Mouse (Mus musculus) forebrain, embryonic 16.5 days (tissue): ENCODE results near the gene Olfr735. TPM values are rescaled to one million over a fixed set of nuclear protein-coding genes. Genes with fewer than 3 reads are reported as not detected.

ENCODE experiments used
- ATAC-seq: fragments of 200-750 bp; cut with Nextera tagmentation; 2 replicates; pipeline ENCODE4 v1.8.0; 2017; ENCODE audit warnings: mild to moderate bottlenecking, moderate library complexity
- H3K27ac ChIP-seq: fragments of 300-500 bp; sonication (generic); 2 replicates; pipeline ENCODE4 v1.5.1; 2014; ENCODE audit warnings: low read length, control low read depth
- H3K27me3 ChIP-seq: fragments of 300-500 bp; sonication (generic); replicated peaks from 2 replicates; pipeline ENCODE4 v1.6.1; 2014; ENCODE audit warnings: low read length; ENCODE audit not compliant: control insufficient read depth, insufficient read depth
- H3K36me3 ChIP-seq: fragments of 300-500 bp; sonication (generic); 2 replicates; pipeline ENCODE4 v1.6.1; 2014; ENCODE audit not compliant: control insufficient read depth, insufficient read depth
- H3K4me1 ChIP-seq: fragments of 300-500 bp; sonication (generic); replicated peaks from 2 replicates; pipeline ENCODE4 v1.6.1; 2014; ENCODE audit warnings: low read length; ENCODE audit not compliant: control insufficient read depth, insufficient read depth
- H3K4me2 ChIP-seq: fragments of 300-500 bp; sonication (generic); 2 replicates; pipeline ENCODE4 v1.6.1; 2014; ENCODE audit warnings: mild to moderate bottlenecking, low read length, control low read depth
- H3K4me3 ChIP-seq: fragments of 300-500 bp; sonication (generic); replicated peaks from 2 replicates; pipeline ENCODE4 v1.5.1; 2014; ENCODE audit warnings: mild to moderate bottlenecking, low read length, control low read depth
- H3K9ac ChIP-seq: fragments of 300-500 bp; sonication (generic); replicated peaks from 2 replicates; pipeline ENCODE4 v1.6.1; 2014; ENCODE audit warnings: low read depth, low read length, control low read depth
- H3K9me3 ChIP-seq: fragments of 300-500 bp; sonication (generic); 2 replicates; pipeline ENCODE4 v1.6.1; 2016; ENCODE audit warnings: low read length; ENCODE audit not compliant: control insufficient read depth
- WGBS: fragments of 180-500 bp; shearing (Covaris S2); extraction: QIAGEN DNeasy Blood & Tissue Kit; methylation state at CpG from one replicate; pipeline ENCODE4 v1.1.7; 2014; 5-methylcytosine and 5-hydroxymethylcytosine counted together
- polyA plus RNA-seq: library from polyadenylated mRNA; unstranded; fragments of >200 nt; fragmentation: Nextera tagmentation; extraction: Ambion mirVana; gene quantifications from 2 replicates; pipeline ENCODE4 v1.2.1, GENCODE M21; 2015

The Olfr735 gene
- not detected in 2 replicates for polyA plus RNA-seq

DNA sequence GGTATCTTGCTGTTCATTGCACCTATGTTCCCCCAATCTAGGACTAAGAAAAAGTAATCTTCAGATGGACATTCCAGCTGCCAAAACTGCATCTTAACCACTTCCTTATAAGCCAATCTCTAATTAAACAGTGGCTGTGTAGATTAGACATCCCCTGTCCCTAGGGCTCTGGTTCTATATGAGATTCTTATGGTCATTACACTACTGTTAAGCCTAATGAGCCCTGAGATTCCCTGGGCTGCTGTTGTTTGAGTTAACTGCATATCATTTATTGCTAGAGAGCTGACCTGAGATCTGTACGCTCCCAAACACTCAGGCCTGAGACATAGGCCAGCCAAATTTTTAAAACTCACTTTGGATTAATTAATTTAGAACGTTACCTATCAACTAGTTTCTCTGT lies at the start of gene Olfr735:
TSS of gene Olfr735 (minus strand) at position 77 of the 400 bp plus-strand sequence.
- no peaks in the 10 kb centered on the region for H3K27me3 ChIP-seq
- no peaks in the 10 kb centered on the region for H3K4me1 ChIP-seq
- 83% methylated on average over 2 of the region's 2 CpGs for WGBS
- no peak within 1 kb of the TSS for H3K27ac ChIP-seq
- no peak within 1 kb of the TSS for H3K9ac ChIP-seq
- no peaks in the 10 kb centered on the region for H3K36me3 ChIP-seq
- no peak within 1 kb of the TSS for H3K4me2 ChIP-seq
- H3K9me3 ChIP-seq = no peaks in the 10 kb centered on the region
- no peak within 1 kb of the TSS for H3K4me3 ChIP-seq
- no peak for ATAC-seq

GRCm38 (mm10) chr14:50380863-50381262 lies 32.2 kb upstream of the Olfr735 start, which contains the start of gene Olfr736:
Gene Olfr736 (plus strand): TSS chr14:50381163.
- 92% methylated on average over 2 of the region's 2 CpGs for WGBS

DNA sequence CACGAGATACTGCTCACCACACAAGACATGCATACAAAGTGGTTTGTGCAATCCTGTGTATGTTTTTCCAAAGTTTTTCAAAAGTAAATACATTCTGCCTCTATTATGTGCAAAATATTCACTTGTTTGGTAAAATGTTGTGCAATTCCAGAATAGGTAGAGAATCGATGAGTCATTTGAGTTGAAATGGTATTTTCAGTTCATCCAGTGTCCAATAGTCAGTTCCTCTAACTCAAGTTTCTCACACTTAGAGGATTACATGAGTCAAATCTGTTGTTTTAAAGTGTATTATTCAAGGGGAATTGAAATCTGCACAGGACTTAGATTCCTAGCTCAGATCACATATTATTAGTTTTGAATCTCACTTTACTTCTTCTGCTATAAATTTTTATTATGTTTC lies 14.9 kb upstream of the Olfr735 start:
- ATAC-seq = no peak
- H3K4me2 ChIP-seq = no peak overlapping the region
- no peak overlapping the region for H3K27ac ChIP-seq
- no peaks in the 10 kb centered on the region for H3K9me3 ChIP-seq
- no peak overlapping the region for H3K9ac ChIP-seq
- no peaks in the 10 kb centered on the region for H3K4me1 ChIP-seq
- no peak overlapping the region for H3K4me3 ChIP-seq
- H3K36me3 ChIP-seq = no peaks in the 10 kb centered on the region
- WGBS = 83% methylated on average over 2 of the region's 2 CpGs
- no peaks in the 10 kb centered on the region for H3K27me3 ChIP-seq

More at GRCm38 (mm10) chr14:50380863-50381262, 32.2 kb upstream of the Olfr735 start, which contains the start of gene Olfr736:
- H3K4me2 ChIP-seq = no peak within 1 kb of the TSS
- H3K9ac ChIP-seq = no peak within 1 kb of the TSS
- no peaks in the 10 kb centered on the region for H3K36me3 ChIP-seq
- no peak for ATAC-seq
- H3K4me1 ChIP-seq = no peaks in the 10 kb centered on the region
- no peaks in the 10 kb centered on the region for H3K27me3 ChIP-seq
- H3K4me3 ChIP-seq = no peak within 1 kb of the TSS
- no peaks in the 10 kb centered on the region for H3K9me3 ChIP-seq
- H3K27ac ChIP-seq = no peak within 1 kb of the TSS

DNA sequence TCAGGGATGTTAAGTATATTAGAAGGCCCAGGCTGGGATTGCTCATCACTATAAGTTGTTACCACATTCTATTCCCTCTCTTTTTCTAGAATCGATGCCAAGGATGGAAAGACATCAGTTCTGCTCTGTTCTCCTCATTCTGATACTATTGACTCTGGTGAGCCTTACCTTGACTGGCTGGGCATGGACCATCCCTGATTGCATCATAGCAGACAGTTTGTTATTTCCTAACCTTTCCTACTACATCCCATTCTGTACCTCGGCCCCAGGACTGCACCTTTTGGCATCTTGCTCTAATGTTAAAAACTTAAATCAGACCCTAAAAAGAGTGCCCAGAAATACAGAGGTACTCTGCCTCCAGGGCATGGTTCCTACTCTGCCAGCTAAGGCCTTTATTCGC lies 11.8 kb upstream of the Olfr735 start:
- H3K4me1 ChIP-seq = no peaks in the 10 kb centered on the region
- H3K27me3 ChIP-seq = no peaks in the 10 kb centered on the region
- H3K4me3 ChIP-seq = no peak overlapping the region
- no peaks in the 10 kb centered on the region for H3K36me3 ChIP-seq
- H3K27ac ChIP-seq = no peak overlapping the region
- H3K9me3 ChIP-seq = no peaks in the 10 kb centered on the region
- no peak overlapping the region for H3K9ac ChIP-seq
- ATAC-seq = no peak
- WGBS = 87% methylated on average over 3 of the region's 3 CpGs
- H3K4me2 ChIP-seq = no peak overlapping the region

DNA sequence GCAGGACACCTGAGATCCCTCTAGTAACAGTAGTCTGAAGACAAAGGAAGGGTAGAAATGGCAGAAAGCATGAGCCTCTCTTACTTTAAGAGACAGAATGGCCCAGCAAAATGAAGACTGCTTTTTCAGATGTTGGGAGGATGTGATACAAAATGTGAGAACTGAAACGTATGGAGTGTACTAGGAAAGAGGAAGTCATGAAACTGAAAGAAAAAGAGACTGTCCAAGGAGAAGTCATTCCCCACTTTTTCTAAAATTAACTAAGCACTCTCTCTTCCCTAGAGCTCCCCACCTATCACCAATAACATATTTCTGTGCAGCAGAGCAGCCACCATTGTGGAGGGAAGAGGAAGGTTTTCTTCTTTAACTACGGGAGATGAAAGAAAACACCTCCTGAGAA lies 8.9 kb upstream of the Olfr735 start, which contains the start of gene Tlr11:
TSS of gene Tlr11 (plus strand) at position 322 of the 400 bp plus-strand sequence.
- Histone ChIP-seq H3K4me2 (no peak within 1 kb of the TSS), H3K36me3 (no peaks in the 10 kb centered on the region), H3K9ac (no peak within 1 kb of the TSS), H3K9me3 (no peaks in the 10 kb centered on the region), H3K27me3 (no peaks in the 10 kb centered on the region), H3K4me3 (no peak within 1 kb of the TSS), H3K27ac (no peak within 1 kb of the TSS), H3K4me1 (no peaks in the 10 kb centered on the region)
- no peak for ATAC-seq
- WGBS = 76% methylated on average over 2 of the region's 2 CpGs

GRCm38 (mm10) chr14:50356725-50357124 lies 8.1 kb upstream of the Olfr735 start:
- H3K9me3 ChIP-seq = no peaks in the 10 kb centered on the region
- H3K27me3 ChIP-seq = no peaks in the 10 kb centered on the region
- WGBS = 82% methylated on average over 2 of the region's 2 CpGs
- H3K4me3 ChIP-seq = no peak overlapping the region
- no peaks in the 10 kb centered on the region for H3K4me1 ChIP-seq
- H3K9ac ChIP-seq = no peak overlapping the region
- H3K27ac ChIP-seq = no peak overlapping the region
- no peak for ATAC-seq
- no peak overlapping the region for H3K4me2 ChIP-seq
- no peaks in the 10 kb centered on the region for H3K36me3 ChIP-seq

GRCm38 (mm10) chr14:50352438-50352837 lies 3.8 kb upstream of the Olfr735 start:
- no peak overlapping the region for H3K27ac ChIP-seq
- H3K4me1 ChIP-seq = no peaks in the 10 kb centered on the region
- ATAC-seq = no peak
- H3K9me3 ChIP-seq = no peaks in the 10 kb centered on the region
- H3K9ac ChIP-seq = no peak overlapping the region
- H3K27me3 ChIP-seq = no peaks in the 10 kb centered on the region
- WGBS = 47% methylated on average over 3 of the region's 3 CpGs
- no peaks in the 10 kb centered on the region for H3K36me3 ChIP-seq
- H3K4me2 ChIP-seq = no peak overlapping the region
- no peak overlapping the region for H3K4me3 ChIP-seq

DNA sequence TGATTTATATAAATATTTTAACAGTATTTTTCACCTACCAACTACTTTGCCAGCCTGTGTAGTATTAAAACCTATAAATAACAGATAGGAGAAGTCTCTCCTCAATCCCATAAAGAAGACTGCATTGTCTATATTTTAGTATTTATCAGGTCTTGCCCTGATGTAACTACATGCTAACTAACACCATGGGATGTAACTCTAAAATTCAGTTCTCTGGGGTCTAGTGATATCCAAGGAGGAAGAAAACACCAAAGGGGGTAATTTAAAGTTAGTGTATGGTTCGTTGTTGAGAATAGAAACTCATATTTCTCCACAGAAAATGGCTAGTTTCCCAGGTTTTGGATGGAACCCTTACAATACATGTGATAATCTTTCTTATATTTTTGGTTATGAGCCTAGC lies 22.0 kb downstream of the Olfr735 start, which contains the start of gene Olfr734:
TSS of gene Olfr734 (minus strand) at position 101 of the 400 bp plus-strand sequence.
- H3K27ac ChIP-seq = no peak within 1 kb of the TSS
- no peak within 1 kb of the TSS for H3K4me2 ChIP-seq
- ATAC-seq = no peak
- H3K9ac ChIP-seq = no peak within 1 kb of the TSS
- H3K4me3 ChIP-seq = no peak within 1 kb of the TSS
- no peaks in the 10 kb centered on the region for H3K4me1 ChIP-seq
- H3K36me3 ChIP-seq = no peaks in the 10 kb centered on the region
- H3K27me3 ChIP-seq = no peaks in the 10 kb centered on the region
- H3K9me3 ChIP-seq = no peaks in the 10 kb centered on the region
- 71% methylated on average over 1 of the region's 1 CpGs for WGBS

GRCm38 (mm10) chr14:50301422-50301821 lies 47.2 kb downstream of the Olfr735 start, which contains the start of gene Olfr733:
Gene Olfr733 (minus strand): TSS chr14:50301522.
- Histone ChIP-seq H3K27ac (no peak within 1 kb of the TSS), H3K4me2 (no peak within 1 kb of the TSS), H3K9ac (no peak within 1 kb of the TSS), H3K36me3 (no peaks in the 10 kb centered on the region), H3K27me3 (no peaks in the 10 kb centered on the region), H3K4me1 (no peaks in the 10 kb centered on the region), H3K9me3 (no peaks in the 10 kb centered on the region), H3K4me3 (no peak within 1 kb of the TSS)
- ATAC-seq = no peak
